Mouse (Mus musculus) forebrain, embryonic 10.5 days (tissue): ENCODE results near the gene Lgi4. TPM values are rescaled to one million over a fixed set of nuclear protein-coding genes. Genes with fewer than 3 reads are reported as not detected.

Source experiments
- DNase-seq: peaks from one replicate; pipeline ENCODE4 v3.0.0-alpha.2; 2017; ENCODE audit warnings: low spot score; ENCODE audit errors: extremely low spot score
- H3K27ac ChIP-seq: fragments of 300-500 bp; sonication (generic); 2 replicates; pipeline ENCODE4 v1.5.1; 2016; ENCODE audit warnings: mild to moderate bottlenecking
- H3K27me3 ChIP-seq: fragments of 300-500 bp; sonication (generic); 2 replicates; pipeline ENCODE4 v1.6.1; 2016; ENCODE audit warnings: mild to moderate bottlenecking; ENCODE audit not compliant: poor library complexity, severe bottlenecking
- H3K36me3 ChIP-seq: fragments of 300-500 bp; sonication (generic); replicated peaks from 2 replicates; pipeline ENCODE4 v1.6.1; 2016; ENCODE audit warnings: mild to moderate bottlenecking, moderate library complexity
- H3K4me1 ChIP-seq: fragments of 300-500 bp; sonication (generic); 2 replicates; pipeline ENCODE4 v1.6.1; 2016
- H3K4me3 ChIP-seq: fragments of 300-500 bp; sonication (generic); 2 replicates; pipeline ENCODE4 v1.5.1; 2016; ENCODE audit warnings: mild to moderate bottlenecking, moderate library complexity
- H3K9me3 ChIP-seq: fragments of 300-500 bp; sonication (generic); 2 replicates; pipeline ENCODE4 v1.6.1; 2016; ENCODE audit warnings: mild to moderate bottlenecking, moderate library complexity
- WGBS: fragments of 180-500 bp; shearing (Covaris S2); methylation state at CpG from one replicate; pipeline ENCODE4 v1.1.7; 2016; 5-methylcytosine and 5-hydroxymethylcytosine counted together
- polyA plus RNA-seq: library from polyadenylated mRNA; unstranded; fragments of >200 nt; fragmentation: Nextera tagmentation; extraction: Ambion mirVana; gene quantifications from 2 replicates; pipeline ENCODE4 v1.2.1, GENCODE M21; 2016

Lgi4 gene
- polyA plus RNA-seq, 1 experiment from 2014 or later: 0.68 TPM

- 68% methylated on average over 9 of the region's 9 CpGs for WGBS
- Histone ChIP-seq H3K9me3 (no peaks in the 10 kb centered on the region), H3K27me3 (no peaks in the 10 kb centered on the region), H3K36me3 (no peaks in the 10 kb centered on the region), H3K4me1 (peaks cover 34% of the 10 kb centered on the region), H3K27ac (peak overlapping the region; percentile 76; the same call in 1 of the 2 replicates), H3K4me3 (no peak overlapping the region)
- no peak for DNase-seq
These were observed 25.0 kb downstream of the Lgi4 start for GRCm38 (mm10) chr7:31084140-31084539.

- H3K27ac ChIP-seq: peak overlapping the region; percentile 60
- H3K4me1 ChIP-seq: peaks cover 34% of the 10 kb centered on the region
- DNase-seq: no peak
- H3K27me3 ChIP-seq: no peaks in the 10 kb centered on the region
- H3K4me3 ChIP-seq: no peak overlapping the region
- 42% methylated on average over 3 of the region's 3 CpGs for WGBS
- no peaks in the 10 kb centered on the region for H3K36me3 ChIP-seq
- H3K9me3 ChIP-seq: no peaks in the 10 kb centered on the region; the same call in 1 of the 2 replicates
These were observed 26.0 kb downstream of the Lgi4 start for GRCm38 (mm10) chr7:31085171-31085570.

GRCm38 (mm10) chr7:31086175-31086755 lies 27.1 kb downstream of the Lgi4 start:
- Histone ChIP-seq H3K36me3 (no peaks in the 10 kb centered on the region), H3K27ac (peak overlapping the region; percentile 60), H3K4me1 (peaks cover 34% of the 10 kb centered on the region), H3K27me3 (no peaks in the 10 kb centered on the region), H3K9me3 (no peaks in the 10 kb centered on the region; the same call in 1 of the 2 replicates), H3K4me3 (no peak overlapping the region)
- 90% methylated on average over 9 of the region's 9 CpGs for WGBS
- no peak for DNase-seq

- 85% methylated on average over 2 of the region's 2 CpGs for WGBS
- Histone ChIP-seq H3K4me1 (peaks cover 34% of the 10 kb centered on the region), H3K36me3 (no peaks in the 10 kb centered on the region), H3K9me3 (no peaks in the 10 kb centered on the region; the same call in 1 of the 2 replicates), H3K27ac (peak overlapping the region; percentile 40; the same call in 1 of the 2 replicates), H3K4me3 (no peak overlapping the region), H3K27me3 (no peaks in the 10 kb centered on the region)
- DNase-seq: no peak
These were observed 28.1 kb downstream of the Lgi4 start for GRCm38 (mm10) chr7:31087262-31087661.

- no peaks in the 10 kb centered on the region; the same call in 1 of the 2 replicates for H3K9me3 ChIP-seq
- no peaks in the 10 kb centered on the region for H3K36me3 ChIP-seq
- H3K4me3 ChIP-seq: no peak overlapping the region
- H3K27me3 ChIP-seq: no peaks in the 10 kb centered on the region
- peaks cover 27% of the 10 kb centered on the region for H3K4me1 ChIP-seq
- WGBS: 69% methylated on average over 3 of the region's 3 CpGs
- no peak for DNase-seq
- no peak overlapping the region for H3K27ac ChIP-seq
These were observed 29.1 kb downstream of the Lgi4 start for GRCm38 (mm10) chr7:31088206-31088605.

DNA sequence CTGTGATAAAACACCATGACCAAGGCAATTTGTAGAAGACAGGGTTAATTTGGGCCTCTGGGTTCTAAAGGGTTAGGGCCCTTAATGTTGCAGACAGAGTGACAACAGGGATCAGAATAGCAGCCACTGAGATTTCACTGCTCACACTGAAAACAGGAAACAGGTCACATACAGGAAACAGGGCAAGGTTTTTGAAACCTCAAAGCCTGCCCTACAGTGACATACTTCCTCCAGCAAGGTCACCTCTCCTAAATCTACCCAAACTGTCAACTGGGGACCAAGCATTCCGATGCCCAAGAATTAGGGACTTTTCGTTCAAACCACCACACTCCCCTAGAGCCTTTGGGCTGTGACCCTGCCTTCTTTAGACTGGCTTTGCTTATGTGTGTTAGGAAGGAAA lies 30.6 kb downstream of the Lgi4 start:
- no peak overlapping the region for H3K4me3 ChIP-seq
- H3K36me3 ChIP-seq: no peaks in the 10 kb centered on the region
- H3K27ac ChIP-seq: no peak overlapping the region
- H3K27me3 ChIP-seq: no peaks in the 10 kb centered on the region
- no peak for DNase-seq
- 90% methylated on average over 2 of the region's 2 CpGs for WGBS
- peaks cover 12% of the 10 kb centered on the region for H3K4me1 ChIP-seq
- no peaks in the 10 kb centered on the region; the same call in 1 of the 2 replicates for H3K9me3 ChIP-seq

DNA sequence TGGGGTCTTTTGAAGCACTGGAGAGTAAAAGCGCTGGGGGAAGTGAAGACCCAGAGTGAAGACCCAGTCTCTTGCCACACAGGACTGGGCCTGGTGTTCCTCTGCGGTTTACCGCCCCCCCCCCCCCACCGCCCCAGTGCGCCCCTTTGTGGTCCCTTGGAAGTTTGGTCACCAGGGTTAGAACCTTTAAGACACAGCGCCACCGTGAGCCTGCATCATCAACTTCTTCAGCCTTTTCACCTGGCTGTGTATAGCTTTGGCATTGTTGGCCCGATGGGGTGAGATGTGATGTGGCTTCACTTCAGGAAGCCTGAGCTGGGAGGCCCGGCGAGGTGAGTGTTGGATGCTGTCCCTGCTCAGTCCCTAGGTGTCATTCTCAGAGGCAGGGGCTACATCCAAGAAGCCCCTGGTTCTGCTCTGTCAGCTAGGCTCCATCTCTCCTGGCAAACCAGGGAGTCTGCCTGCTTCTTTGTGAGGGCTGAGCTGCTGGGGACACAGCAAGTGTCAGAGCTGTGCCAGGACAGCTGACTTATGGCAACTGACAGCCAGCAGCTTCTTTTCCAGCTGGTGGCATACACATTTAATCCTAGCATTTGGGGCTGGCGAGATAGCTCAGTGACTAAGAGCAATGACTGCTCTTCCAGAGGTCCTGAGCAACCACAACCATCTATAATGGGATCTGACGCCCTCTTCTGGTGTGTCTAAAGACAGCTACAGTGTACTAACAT lies 35.8 kb downstream of the Lgi4 start:
- Histone ChIP-seq H3K9me3 (no peaks in the 10 kb centered on the region; the same call in 1 of the 2 replicates), H3K36me3 (no peaks in the 10 kb centered on the region), H3K4me3 (no peak overlapping the region), H3K27ac (no peak overlapping the region), H3K27me3 (no peaks in the 10 kb centered on the region), H3K4me1 (peaks cover 11% of the 10 kb centered on the region)
- 29% methylated on average over 12 of the region's 12 CpGs for WGBS
- no peak for DNase-seq

DNA sequence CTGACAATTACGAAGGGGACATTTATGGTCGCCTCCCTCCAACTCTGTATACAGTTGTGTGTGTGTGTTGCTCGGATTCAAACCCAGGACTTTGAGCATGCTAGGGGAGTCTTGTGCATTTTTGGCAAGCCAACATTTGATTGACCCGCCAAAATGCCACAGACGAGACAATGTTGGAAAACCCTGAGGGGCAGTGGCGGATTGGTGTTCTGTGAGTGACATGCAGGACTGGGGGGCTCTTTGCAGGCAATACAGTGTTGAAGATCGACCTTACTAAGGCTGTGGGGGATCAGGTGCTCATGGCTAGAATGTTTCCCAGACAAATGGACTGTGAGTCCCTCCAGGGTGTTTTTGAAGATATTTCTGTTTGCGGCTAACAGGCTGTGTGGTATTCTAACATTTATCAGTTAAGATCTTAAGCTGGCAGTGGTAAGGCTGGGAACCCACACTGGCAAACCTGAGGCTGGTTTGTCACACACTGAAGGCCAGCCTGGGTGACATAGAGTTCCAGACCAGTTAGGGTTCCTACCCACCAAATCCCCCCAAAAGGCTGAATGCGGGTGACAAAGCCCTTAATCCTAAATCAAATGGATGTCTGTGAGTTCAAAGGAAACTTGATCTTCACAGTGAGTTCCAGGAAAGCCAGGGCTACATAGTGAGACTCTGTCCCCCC lies 37.9 kb downstream of the Lgi4 start:
- no peaks in the 10 kb centered on the region for H3K27me3 ChIP-seq
- no peaks in the 10 kb centered on the region for H3K9me3 ChIP-seq
- H3K4me3 ChIP-seq: no peak overlapping the region
- no peaks in the 10 kb centered on the region for H3K36me3 ChIP-seq
- no peak overlapping the region for H3K27ac ChIP-seq
- WGBS: 74% methylated on average over 9 of the region's 9 CpGs
- DNase-seq: no peak
- H3K4me1 ChIP-seq: peaks cover 11% of the 10 kb centered on the region

- Histone ChIP-seq H3K9me3 (no peaks in the 10 kb centered on the region), H3K4me1 (peaks cover 11% of the 10 kb centered on the region), H3K27me3 (no peaks in the 10 kb centered on the region), H3K4me3 (peak overlapping the region; percentile 40), H3K36me3 (no peaks in the 10 kb centered on the region), H3K27ac (peak overlapping the region; percentile 66; the same call in 1 of the 2 replicates)
- peak; percentile 85 for DNase-seq
- WGBS: 40% methylated on average over 20 of the region's 20 CpGs
These were observed 38.6 kb downstream of the Lgi4 start for GRCm38 (mm10) chr7:31097583-31098248.

- Histone ChIP-seq H3K27me3 (no peaks in the 10 kb centered on the region), H3K27ac (no peak overlapping the region), H3K36me3 (no peaks in the 10 kb centered on the region), H3K9me3 (no peaks in the 10 kb centered on the region), H3K4me3 (no peak overlapping the region), H3K4me1 (peaks cover 11% of the 10 kb centered on the region)
- WGBS: 79% methylated on average over 22 of the region's 22 CpGs
- no peak for DNase-seq
These were observed 39.8 kb downstream of the Lgi4 start for GRCm38 (mm10) chr7:31098697-31099611.

DNA sequence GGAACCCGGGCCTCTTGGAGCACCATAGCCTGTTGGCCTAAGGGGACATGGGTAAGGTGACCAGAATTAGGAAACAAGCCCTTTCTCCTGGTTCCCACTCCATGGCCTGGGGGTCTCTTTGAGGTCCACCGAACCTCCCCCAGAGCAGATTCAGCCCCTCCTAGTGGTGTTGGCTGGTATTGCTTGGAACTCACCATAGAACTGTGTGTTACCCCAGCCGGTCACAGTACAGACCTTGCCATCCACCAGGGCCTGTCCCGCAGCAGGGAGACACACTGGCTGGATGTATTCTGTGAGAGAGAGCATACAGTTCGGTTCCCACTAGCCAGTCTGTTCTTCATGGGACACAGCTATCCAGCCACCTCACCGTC lies 40.5 kb downstream of the Lgi4 start:
- H3K4me1 ChIP-seq: peaks cover 11% of the 10 kb centered on the region
- WGBS: 90% methylated on average over 6 of the region's 6 CpGs

GRCm38 (mm10) chr7:31100786-31101185 lies 41.6 kb downstream of the Lgi4 start:
- Histone ChIP-seq H3K27me3 (no peaks in the 10 kb centered on the region), H3K4me1 (peaks cover 11% of the 10 kb centered on the region), H3K9me3 (no peaks in the 10 kb centered on the region), H3K27ac (no peak overlapping the region), H3K4me3 (no peak overlapping the region), H3K36me3 (no peaks in the 10 kb centered on the region)
- WGBS: 89% methylated on average over 14 of the region's 14 CpGs
- no peak for DNase-seq

More for the DNA sequence above, 40.5 kb downstream of the Lgi4 start:
- no peaks in the 10 kb centered on the region for H3K9me3 ChIP-seq
- no peaks in the 10 kb centered on the region for H3K36me3 ChIP-seq
- H3K4me3 ChIP-seq: no peak overlapping the region
- no peak for DNase-seq
- H3K27me3 ChIP-seq: no peaks in the 10 kb centered on the region
- H3K27ac ChIP-seq: no peak overlapping the region
